Mouse (Mus musculus) monocyte, adult 59 days (primary cell): ENCODE measurements around the gene Dagla. TPM values are rescaled to one million over a fixed set of nuclear protein-coding genes. Genes with fewer than 3 reads are reported as not detected.

ENCODE experiments used
- total RNA-seq, 2 experiments: library from RNA; stranded (reverse); gene quantifications; one replicate each; pipeline ENCODE4 v1.2.4; 2023

The Dagla gene
- 1 to 10 TPM; 3.9 to 5.4 TPM for total RNA-seq

DNA sequence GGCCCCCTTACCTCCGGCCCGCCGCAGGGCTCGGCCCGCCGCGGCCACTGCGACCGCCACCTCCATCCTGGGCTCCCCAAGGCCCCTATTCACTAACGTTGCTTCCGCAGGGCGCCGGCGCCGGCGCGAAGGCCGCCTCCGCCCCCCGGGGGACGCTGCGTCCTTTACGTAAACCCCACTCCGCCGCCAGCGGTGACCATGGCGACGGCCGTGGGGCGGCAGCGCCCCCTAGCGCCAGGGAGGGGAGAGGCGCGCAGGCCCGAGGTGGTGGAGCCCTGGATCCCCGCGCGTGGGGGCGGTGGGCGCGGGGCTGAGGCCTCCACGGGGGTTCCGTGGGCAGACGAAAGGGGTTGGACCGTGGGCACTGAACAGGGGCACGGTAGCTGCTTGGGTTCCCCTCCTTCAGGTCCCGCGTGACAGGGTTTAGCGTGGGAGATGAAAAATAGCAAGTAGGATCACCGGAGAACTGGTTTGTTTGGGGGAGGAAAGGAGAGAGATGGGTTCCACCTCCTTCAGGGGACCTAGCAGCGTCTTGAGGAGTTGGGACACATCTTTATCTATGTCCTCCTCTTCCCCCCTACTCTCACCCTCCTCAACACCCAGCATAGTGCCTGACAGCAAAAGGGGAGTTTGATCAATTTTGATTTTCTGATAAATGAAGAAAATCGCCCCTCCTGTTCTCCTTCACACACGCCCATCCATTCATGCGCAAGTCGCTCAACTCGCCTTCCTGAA, at the start of gene Dagla:
Gene Dagla, minus strand, starts transcription at position 68 of the 735 bp plus-strand sequence.

DNA sequence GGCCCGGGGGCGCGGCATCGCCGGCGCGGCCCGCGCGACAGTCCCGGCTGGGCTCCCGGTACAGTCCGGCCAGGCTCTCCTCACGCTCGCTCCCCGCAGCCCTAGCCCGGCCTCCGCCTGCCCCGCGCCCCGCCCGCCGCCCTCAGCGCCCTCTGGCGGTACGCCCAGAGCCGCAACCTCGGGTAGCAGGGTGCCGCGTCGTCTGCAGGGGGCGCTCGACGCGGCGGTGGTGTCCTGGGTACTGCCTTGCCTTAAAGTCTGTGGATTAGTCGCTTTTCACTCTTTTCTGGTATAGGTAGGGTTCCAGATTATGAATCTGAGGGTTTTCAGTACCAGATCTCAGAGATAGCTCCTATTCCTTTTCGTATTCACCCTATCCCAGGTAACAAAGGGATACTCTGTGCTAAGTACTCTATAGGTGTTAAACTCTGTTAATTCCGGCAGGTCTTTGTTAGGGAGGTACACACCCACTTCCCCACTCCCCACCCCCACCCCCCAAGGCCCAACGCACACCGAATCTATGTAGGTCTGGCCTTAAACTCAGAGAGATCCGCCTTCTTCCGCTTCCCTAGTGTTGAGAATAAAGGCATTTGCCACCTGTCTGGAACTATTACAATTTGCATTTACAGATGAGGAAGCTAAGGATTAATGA, 63.9 kb downstream of the Dagla start, which contains the start of gene Myrf:
Gene Myrf, minus strand, starts transcription at position 95 of the 652 bp plus-strand sequence.

DNA sequence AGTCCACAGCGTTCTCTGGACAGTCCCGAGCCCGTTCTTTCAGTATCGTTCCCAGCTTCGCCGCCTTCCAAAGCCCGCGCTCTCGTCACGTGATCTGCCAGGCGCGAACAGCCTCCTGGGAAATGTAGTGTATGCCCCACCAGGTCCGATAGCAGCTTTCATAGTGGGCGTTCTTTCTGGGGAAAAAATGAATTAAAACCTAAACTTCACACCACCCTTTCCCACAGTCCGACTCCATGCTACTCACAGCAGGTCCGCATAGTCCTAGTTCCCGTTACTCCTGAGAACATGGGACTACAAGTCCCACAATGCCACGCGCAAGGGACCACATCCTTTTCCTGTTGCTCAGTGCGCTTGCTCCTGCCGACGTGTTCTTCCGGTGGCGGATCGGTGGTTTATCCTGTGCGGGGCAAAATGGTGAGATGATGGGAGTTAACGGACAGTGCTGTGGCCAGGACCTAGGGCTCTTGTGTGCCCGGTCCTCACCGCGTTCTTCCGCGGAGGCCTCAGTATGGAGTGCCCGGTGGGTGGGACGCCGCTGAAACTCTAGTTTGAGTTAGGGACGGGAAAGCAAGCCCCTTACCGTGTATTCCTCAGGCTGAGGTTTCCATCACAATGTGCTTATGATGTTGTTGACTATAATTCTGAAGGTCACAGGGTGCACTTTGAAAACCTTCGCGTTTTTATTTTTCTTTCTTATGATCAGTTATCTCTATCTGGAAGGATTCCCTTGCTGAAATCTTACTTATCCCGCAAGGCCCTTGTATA, 100.6 kb downstream of the Dagla start, which contains the start of the genes Tmem258 and Fen1:
Gene Tmem258, plus strand, starts transcription at position 167 of the 768 bp plus-strand sequence.
Gene Fen1, minus strand, starts transcription at position 322 of the 768 bp plus-strand sequence.

Other genes starting within 250 kb of the Dagla start
- 1 to 10 TPM in 1 of 2 experiments, under 1 TPM in 1; 0.50 to 1.1 TPM for gene Fads2, start 203.1 kb downstream of the Dagla start, total RNA-seq
- gene Fads1, start 122.0 kb downstream of the Dagla start, total RNA-seq, result 10 to 100 TPM; 13.4 to 15.2 TPM
- gene Tmem258, start 100.9 kb downstream of the Dagla start, total RNA-seq, result 100 to 1,000 TPM; 111 to 156 TPM
- gene Fen1, start 100.7 kb downstream of the Dagla start, total RNA-seq, result 10 to 100 TPM; 11.2 to 15.3 TPM
- gene Myrf, start 64.1 kb downstream of the Dagla start, total RNA-seq, result under 1 TPM; 0.85 to 1.00 TPM
- gene Syt7, start 84.2 kb upstream of the Dagla start, total RNA-seq, result not detected
- gene Lrrc10b, start 152.6 kb upstream of the Dagla start, total RNA-seq, result not detected
- gene Ppp1r32, start 178.1 kb upstream of the Dagla start, total RNA-seq, result 1 to 10 TPM; 2.3 to 3.8 TPM
- 100 to 1,000 TPM; 105 to 110 TPM for gene Cpsf7, start 220.4 kb upstream of the Dagla start, total RNA-seq
- 10 to 100 TPM; 35.0 to 43.7 TPM for gene Sdhaf2, start 221.3 kb upstream of the Dagla start, total RNA-seq